Mouse (Mus musculus) heart, embryonic 13.5 days (tissue): ENCODE results near the gene Gnb3. TPM values are rescaled to one million over a fixed set of nuclear protein-coding genes. Genes with fewer than 3 reads are reported as not detected.

ENCODE experiments used
- ATAC-seq: fragments of 200-750 bp; cut with Nextera tagmentation; 2 replicates; pipeline ENCODE4 v1.8.0; 2017; ENCODE audit warnings: moderate TSS enrichment; ENCODE audit not compliant: insufficient number of reproducible peaks, low FRiP score, low TSS enrichment; ENCODE audit errors: extremely low read depth
- H3K27ac ChIP-seq: fragments of 300-500 bp; sonication (generic); replicated peaks from 2 replicates; pipeline ENCODE4 v1.5.1; 2015; ENCODE audit warnings: moderate library complexity, mild to moderate bottlenecking, inconsistent platforms
- H3K27me3 ChIP-seq: fragments of 300-500 bp; sonication (generic); replicated peaks from 2 replicates; pipeline ENCODE4 v1.6.1; 2015; ENCODE audit warnings: mild to moderate bottlenecking, inconsistent platforms
- H3K36me3 ChIP-seq: fragments of 300-500 bp; sonication (generic); 2 replicates; pipeline ENCODE4 v1.6.1; 2015; ENCODE audit warnings: mild to moderate bottlenecking, inconsistent platforms
- H3K4me1 ChIP-seq: fragments of 300-500 bp; sonication (generic); 2 replicates; pipeline ENCODE4 v1.6.1; 2015; ENCODE audit warnings: inconsistent platforms
- H3K4me2 ChIP-seq: fragments of 300-500 bp; sonication (generic); 2 replicates; pipeline ENCODE4 v1.6.1; 2015; ENCODE audit warnings: inconsistent platforms, mild to moderate bottlenecking, moderate library complexity
- H3K4me3 ChIP-seq: fragments of 300-500 bp; sonication (generic); 2 replicates; pipeline ENCODE4 v1.5.1; 2015; ENCODE audit warnings: moderate library complexity, mild to moderate bottlenecking, inconsistent platforms
- H3K9ac ChIP-seq: fragments of 300-500 bp; sonication (generic); 2 replicates; pipeline ENCODE4 v1.6.1; 2015; ENCODE audit warnings: inconsistent platforms, mild to moderate bottlenecking, moderate library complexity
- H3K9me3 ChIP-seq: fragments of 300-500 bp; sonication (generic); 2 replicates; pipeline ENCODE4 v1.6.1; 2016; ENCODE audit warnings: inconsistent platforms
- WGBS: fragments of 180-500 bp; shearing (Covaris S2); methylation state at CpG from one replicate; pipeline ENCODE4 v1.1.7; 2015; ENCODE audit warnings: mixed read lengths; 5-methylcytosine and 5-hydroxymethylcytosine counted together
- polyA plus RNA-seq: library from polyadenylated mRNA; unstranded; fragments of >200 nt; fragmentation: Nextera tagmentation; extraction: Ambion mirVana; gene quantifications from 2 replicates; pipeline ENCODE4 v1.2.1, GENCODE M21; 2015

Gnb3 gene
- polyA plus RNA-seq, 1 experiment from 2014 or later: 7.8 TPM

GRCm38 (mm10) chr6:124790121-124790520 is 50.0 kb downstream of the Gnb3 start:
- peaks cover 3% of the 10 kb centered on the region; the same call in 1 of the 2 replicates for H3K4me1 ChIP-seq
- no peak for ATAC-seq
- no peak overlapping the region for H3K4me3 ChIP-seq
- no peaks in the 10 kb centered on the region for H3K36me3 ChIP-seq
- H3K9ac ChIP-seq: no peak overlapping the region
- H3K27ac ChIP-seq: no peak overlapping the region
- H3K9me3 ChIP-seq: no peaks in the 10 kb centered on the region
- 59% methylated on average over 4 of the region's 4 CpGs for WGBS
- no peak overlapping the region for H3K4me2 ChIP-seq
- no peaks in the 10 kb centered on the region for H3K27me3 ChIP-seq

GRCm38 (mm10) chr6:124789519-124789918 is 50.6 kb downstream of the Gnb3 start:
- Histone ChIP-seq H3K36me3 (no peaks in the 10 kb centered on the region), H3K9me3 (no peaks in the 10 kb centered on the region), H3K27ac (no peak overlapping the region), H3K27me3 (no peaks in the 10 kb centered on the region), H3K4me2 (no peak overlapping the region), H3K4me1 (peaks cover 3% of the 10 kb centered on the region; the same call in 1 of the 2 replicates), H3K4me3 (no peak overlapping the region), H3K9ac (no peak overlapping the region)
- ATAC-seq: no peak
- WGBS: 82% methylated on average over 4 of the region's 4 CpGs

- Histone ChIP-seq H3K4me2 (no peak overlapping the region), H3K9ac (no peak overlapping the region), H3K4me3 (no peak overlapping the region), H3K36me3 (no peaks in the 10 kb centered on the region), H3K4me1 (peaks cover 3% of the 10 kb centered on the region), H3K27me3 (no peaks in the 10 kb centered on the region), H3K9me3 (no peaks in the 10 kb centered on the region), H3K27ac (no peak overlapping the region)
- no peak for ATAC-seq
- 65% methylated on average over 10 of the region's 10 CpGs for WGBS
Measured at GRCm38 (mm10) chr6:124787722-124788121, 52.4 kb downstream of the Gnb3 start.

- ATAC-seq: no peak
- WGBS: 45% methylated on average over 8 of the region's 8 CpGs
- H3K9ac ChIP-seq: no peak overlapping the region
- no peaks in the 10 kb centered on the region for H3K36me3 ChIP-seq
- no peaks in the 10 kb centered on the region for H3K9me3 ChIP-seq
- no peak overlapping the region for H3K27ac ChIP-seq
- no peak overlapping the region for H3K4me3 ChIP-seq
- no peaks in the 10 kb centered on the region for H3K27me3 ChIP-seq
- no peak overlapping the region for H3K4me2 ChIP-seq
- H3K4me1 ChIP-seq: peaks cover 8% of the 10 kb centered on the region
Measured at GRCm38 (mm10) chr6:124786756-124787420, 53.2 kb downstream of the Gnb3 start.

Other genes starting within 250 kb of the Gnb3 start
- not detected in 2 replicates for gene C1s2, start 204.2 kb downstream of the Gnb3 start, polyA plus RNA-seq
- 44.1 and 47.4 TPM in 2 replicates for gene Lpcat3, start 177.2 kb downstream of the Gnb3 start, polyA plus RNA-seq
- gene Emg1, start 128.1 kb downstream of the Gnb3 start, polyA plus RNA-seq: 113 and 130 TPM in 2 replicates
- gene Phb2, start 127.9 kb downstream of the Gnb3 start, polyA plus RNA-seq: 293 and 326 TPM in 2 replicates
- 5.3 and 5.6 TPM in 2 replicates for gene Ptpn6, start 101.6 kb downstream of the Gnb3 start, polyA plus RNA-seq
- 364 and 411 TPM in 2 replicates for gene Grcc10, start 98.9 kb downstream of the Gnb3 start, polyA plus RNA-seq
- gene Gm45234, start 84.3 kb downstream of the Gnb3 start, polyA plus RNA-seq: not detected in 2 replicates
- gene Atn1, start 83.8 kb downstream of the Gnb3 start, polyA plus RNA-seq: 7.8 and 9.4 TPM in 2 replicates
- 4.6 and 4.9 TPM in 2 replicates for gene Eno2, start 70.6 kb downstream of the Gnb3 start, polyA plus RNA-seq
- 0.09 TPM in 1 of 2 replicates, not detected in the other for gene Lrrc23, start 60.5 kb downstream of the Gnb3 start, polyA plus RNA-seq
- 8.4 and 10.9 TPM in 2 replicates for gene Spsb2, start 31.6 kb downstream of the Gnb3 start, polyA plus RNA-seq
- gene Tpi1, start 26.0 kb downstream of the Gnb3 start, polyA plus RNA-seq: 1,248 and 1,451 TPM in 2 replicates
- 98.3 and 101 TPM in 2 replicates for gene Usp5, start 10.8 kb downstream of the Gnb3 start, polyA plus RNA-seq
- 123 and 132 TPM in 2 replicates for gene Cdca3, start 10.7 kb downstream of the Gnb3 start, polyA plus RNA-seq
- 15.5 and 17.7 TPM in 2 replicates for gene P3h3, start 17.5 kb upstream of the Gnb3 start, polyA plus RNA-seq
- 1.6 TPM in 2 replicates for gene Gpr162, start 23.7 kb upstream of the Gnb3 start, polyA plus RNA-seq
- not detected in 2 replicates for gene Cd4, start 47.9 kb upstream of the Gnb3 start, polyA plus RNA-seq
- gene Lag3, start 71.4 kb upstream of the Gnb3 start, polyA plus RNA-seq: 1.0 and 1.1 TPM in 2 replicates
- gene Ptms, start 79.8 kb upstream of the Gnb3 start, polyA plus RNA-seq: 231 and 233 TPM in 2 replicates
- 288 and 320 TPM in 2 replicates for gene Mlf2, start 91.1 kb upstream of the Gnb3 start, polyA plus RNA-seq
- 140 and 143 TPM in 2 replicates for gene Cops7a, start 125.3 kb upstream of the Gnb3 start, polyA plus RNA-seq
- 0.31 and 0.50 TPM in 2 replicates for gene Pianp, start 156.4 kb upstream of the Gnb3 start, polyA plus RNA-seq
- gene Zfp384, start 168.9 kb upstream of the Gnb3 start, polyA plus RNA-seq: 9.3 and 10.1 TPM in 2 replicates
- 78.2 and 91.2 TPM in 2 replicates for gene Ing4, start 199.5 kb upstream of the Gnb3 start, polyA plus RNA-seq
- 5.4 and 6.6 TPM in 2 replicates for gene Acrbp, start 209.4 kb upstream of the Gnb3 start, polyA plus RNA-seq
- gene Lpar5, start 227.6 kb upstream of the Gnb3 start, polyA plus RNA-seq: 0.24 and 0.63 TPM in 2 replicates